Mouse (Mus musculus) urinary bladder, postnatal 10 days (tissue): ENCODE results near the gene Krt78.
A peak's percentile ranks its signal among the peaks of the same experiment; 100 is the strongest.

Source experiments
- DNase-seq: peaks from one replicate; pipeline ENCODE4 v3.0.0; 2022; ENCODE audit warnings: low spot score

The Krt78 gene

DNA sequence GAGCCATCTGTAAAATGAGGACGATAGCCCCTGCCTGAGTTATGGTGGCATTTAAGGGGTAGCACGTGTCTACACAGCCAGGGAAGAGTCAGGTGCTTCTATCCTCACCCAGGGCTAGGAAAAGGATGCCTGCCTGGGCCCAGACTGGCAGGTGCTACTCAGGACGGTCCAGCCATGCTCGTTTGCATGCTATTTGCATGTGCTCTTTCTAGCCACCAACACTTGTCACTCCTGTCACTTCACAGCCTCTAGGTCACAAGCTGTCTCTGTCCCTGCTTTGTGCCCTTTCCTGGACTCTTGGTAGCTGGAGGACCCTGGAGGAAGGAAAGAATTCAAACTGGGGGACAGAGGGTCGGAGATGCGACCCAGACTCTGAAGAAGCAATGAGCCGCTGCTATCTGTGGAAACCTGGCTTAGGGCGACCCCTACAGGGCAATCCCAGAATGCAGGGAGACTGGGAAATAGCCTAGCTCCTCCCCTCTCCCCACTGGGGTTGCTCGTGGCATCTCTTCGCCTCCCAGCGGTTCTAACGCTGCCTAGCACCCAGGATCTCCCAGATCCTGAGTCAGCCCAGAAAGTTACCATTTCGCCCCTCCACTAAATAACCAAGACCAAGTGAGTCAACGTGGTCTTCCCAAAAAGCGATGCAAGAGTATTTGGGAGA is 19.5 kb upstream of the Krt78 start:
- peak; percentile 94 for DNase-seq

DNA sequence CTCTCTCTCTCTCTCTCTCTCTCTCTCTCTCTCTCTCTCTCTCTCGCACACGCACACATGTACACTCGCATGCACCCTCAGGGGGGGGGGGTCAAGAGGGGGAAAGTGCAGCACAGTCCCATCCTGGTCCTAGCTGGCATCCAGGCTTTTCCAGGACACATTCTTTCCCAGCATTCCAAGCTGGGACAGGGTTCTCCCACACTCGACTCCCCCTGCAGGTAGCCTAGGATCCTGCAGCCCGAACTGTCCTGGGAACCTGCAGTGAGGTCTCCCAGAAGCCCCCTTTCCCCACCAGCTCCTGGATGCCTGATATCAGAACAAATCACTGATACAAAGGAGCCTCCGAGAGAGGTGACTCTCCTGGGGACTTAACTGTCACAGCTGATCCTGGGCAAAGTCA is 16.4 kb upstream of the Krt78 start:
- DNase-seq = no peak

DNA sequence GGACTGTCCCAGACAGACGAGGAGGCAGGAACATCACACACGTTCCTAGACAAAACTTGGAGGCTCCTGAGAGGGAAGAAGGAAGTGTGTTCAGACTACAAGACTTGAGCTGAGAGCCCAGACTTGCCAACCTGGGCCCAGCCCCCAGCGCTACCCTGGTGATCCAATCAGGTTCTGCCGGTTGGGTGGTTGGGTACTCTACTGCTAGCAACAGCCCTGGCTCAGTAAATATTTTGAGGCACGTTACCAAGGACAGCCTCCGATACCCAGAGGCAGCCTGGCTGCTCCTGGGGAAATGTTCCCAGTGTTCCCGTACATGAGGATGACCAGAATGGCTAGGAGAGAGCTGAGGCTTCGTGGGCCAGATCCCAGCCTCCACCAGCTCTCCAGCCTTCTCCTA is 12.7 kb upstream of the Krt78 start:
- no peak for DNase-seq

DNA sequence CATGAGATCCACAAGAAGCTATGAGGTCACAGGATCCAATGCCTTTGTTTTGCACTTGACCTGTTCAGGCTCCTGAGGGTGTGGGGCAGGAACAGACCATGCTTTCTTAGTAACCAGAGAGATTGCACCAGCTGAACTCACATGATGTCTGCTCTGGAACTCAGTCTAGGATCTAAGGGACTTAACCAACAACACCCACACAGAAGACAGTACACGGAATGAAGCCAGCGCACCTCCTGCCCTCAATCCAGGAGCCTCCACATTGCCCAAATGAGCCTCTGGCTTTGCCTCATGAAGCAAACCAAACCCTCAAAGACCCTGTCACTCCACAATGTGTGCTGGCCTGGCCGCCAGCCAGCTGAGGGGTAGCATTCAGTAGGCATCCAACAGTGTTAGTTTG is 4.8 kb upstream of the Krt78 start:
- DNase-seq = no peak

DNA sequence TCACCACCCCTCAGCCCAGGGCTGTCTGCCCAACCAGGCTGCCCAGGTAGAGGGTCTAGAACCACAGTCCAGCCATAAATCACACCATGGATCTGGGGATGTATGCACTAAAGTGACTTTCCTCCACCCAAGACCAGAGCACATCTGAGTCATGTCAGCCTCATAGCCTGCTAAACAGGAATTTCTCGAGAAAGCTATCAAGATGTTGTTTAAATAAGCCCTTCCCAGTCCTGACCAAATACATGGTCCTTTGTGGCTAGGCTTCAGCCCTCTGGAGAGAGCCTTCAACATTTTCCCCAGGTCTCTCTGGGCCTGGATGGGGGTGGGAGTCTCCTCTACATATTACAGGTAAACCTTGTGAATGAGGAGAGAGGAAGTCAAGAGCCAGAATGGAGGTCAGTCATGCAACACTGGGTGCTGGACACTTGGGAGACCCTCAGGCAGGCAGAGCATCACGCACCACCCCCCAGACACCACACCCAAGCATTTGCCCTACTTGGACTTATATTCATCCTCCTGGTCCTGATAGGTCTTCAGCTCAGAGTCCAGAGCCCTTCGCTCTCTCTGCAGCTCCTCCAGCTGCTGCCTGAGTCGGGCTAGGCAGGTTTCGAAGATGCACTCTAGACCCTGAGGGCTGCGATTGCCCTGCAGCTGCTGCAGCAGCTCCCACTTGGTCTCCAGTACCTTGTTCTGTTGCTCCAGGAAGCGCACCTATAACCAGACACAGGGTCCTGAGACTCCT is 1.2 kb downstream of the Krt78 start:
- no peak for DNase-seq

DNA sequence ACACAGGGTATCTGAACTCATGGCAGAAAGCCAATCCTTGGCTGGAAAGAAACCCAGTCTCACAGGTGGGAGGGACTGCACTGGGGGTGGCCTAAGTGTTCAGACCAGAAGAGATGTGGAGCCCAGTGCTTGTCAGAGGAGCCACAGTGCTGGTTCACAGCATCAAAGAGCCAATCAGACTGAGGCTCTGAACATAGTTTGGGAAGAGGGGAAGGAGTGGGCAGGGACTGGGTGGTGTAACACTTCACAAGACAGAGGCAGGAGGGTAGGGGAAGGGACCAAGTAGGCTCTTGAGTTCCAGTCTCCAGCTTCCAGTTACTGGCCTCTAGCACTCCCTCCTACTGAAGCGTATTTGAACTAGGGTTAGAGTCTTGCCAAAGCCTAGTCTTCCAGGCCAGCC is 8.7 kb downstream of the Krt78 start:
- DNase-seq = no peak

DNA sequence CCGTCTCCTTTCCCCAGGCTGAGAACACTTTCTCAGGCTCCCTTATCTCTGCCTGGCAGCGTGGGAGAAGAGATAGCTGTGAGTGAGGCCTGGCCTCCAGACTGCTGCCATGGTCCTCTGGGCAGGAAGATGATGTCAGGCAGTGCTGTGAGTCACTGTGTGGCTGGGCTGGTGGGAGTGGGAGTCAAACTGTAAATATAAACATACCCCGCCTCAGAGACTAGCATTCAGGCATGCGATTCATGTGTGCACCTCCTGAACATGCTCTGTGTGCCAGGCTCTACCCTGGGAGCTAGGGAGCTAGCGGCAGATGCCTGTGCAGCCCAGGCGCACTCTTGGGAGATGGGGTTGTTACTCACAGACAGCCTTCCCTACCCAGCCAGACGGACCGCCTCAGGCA is 12.1 kb downstream of the Krt78 start:
- DNase-seq = no peak

DNA sequence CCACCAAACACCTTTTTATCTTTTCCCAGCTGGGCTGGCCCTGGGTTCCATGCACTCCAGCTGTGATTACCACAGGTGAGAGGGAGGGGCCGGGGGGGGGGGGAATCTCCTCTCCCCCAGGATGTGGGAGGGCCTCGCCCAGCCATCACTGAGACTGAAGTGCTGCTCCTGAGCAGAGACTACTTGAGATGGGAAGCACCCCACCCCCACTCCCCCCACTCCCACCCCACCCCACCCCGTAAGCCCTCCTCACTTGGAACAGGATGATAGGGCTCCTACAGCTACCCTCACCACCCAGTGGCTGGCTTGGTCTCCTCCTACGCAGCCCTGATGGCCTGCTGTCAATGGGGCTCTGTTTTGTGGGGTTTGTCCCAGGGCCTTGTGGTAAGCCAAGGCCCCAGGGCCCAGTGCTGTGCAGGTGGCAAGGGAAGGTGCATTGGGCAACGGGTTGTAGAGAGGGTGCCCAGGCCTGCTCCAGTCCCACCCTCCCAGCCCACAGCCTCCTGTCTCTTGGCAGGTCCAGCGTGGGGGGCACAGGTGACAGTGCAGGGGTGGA is 13.7 kb downstream of the Krt78 start, which contains the start of gene Krt79:
TSS of gene Krt79 (minus strand) at position 51 of the 556 bp plus-strand sequence.
- DNase-seq = no peak

DNA sequence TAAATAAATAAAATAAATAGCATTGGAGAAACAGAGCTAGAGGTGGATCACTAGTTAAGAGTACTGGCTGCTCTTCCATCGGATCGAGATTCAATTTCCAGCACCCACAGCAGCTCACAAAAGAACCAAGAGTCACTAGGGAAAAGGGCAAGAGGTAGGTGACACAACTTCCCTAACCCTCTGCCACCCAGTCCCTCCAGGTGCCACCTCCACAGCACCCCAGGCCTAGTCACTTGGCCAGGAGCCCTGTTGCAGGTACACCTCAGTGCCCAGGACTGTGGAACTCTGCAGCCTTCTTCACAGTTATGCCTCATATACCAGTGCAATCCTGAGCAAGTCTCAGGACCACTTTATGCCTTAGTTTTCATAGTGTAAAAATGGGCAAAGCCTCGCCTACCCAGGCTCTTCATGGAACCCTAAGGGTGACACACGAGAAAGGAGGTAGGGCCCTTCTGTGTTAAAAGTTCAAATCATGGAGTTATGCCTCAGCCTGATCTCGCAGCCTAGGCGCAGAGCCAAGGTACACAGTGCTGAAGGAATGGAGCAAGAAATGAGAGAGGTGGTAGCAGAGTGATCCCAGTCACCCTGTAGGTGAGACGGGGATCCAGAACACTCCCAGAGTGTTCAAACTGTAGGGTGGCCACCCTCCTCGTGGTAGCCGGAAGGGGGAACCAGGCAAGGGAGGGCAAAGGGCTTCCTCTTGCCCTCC is 15.3 kb downstream of the Krt78 start:
- no peak for DNase-seq

DNA sequence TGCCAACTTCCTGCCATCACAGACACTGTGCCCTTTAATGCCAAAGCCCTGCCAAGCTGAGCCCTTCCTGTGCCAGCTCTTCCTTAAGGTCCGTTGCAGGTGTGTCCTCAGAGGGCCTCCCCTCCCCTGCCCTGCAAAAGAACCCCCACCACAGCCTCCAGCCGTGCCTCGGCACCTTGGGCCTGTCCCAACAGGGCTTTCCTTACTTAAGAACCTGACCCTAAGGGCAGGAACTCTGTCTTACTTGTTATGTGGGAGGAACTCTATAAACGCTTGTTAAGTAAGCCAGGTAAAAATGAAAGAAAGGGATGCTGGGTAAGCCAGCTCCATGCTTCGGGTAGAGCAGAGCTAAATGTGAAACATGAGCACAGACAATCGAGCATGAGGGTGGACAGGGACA is 21.1 kb downstream of the Krt78 start:
- DNase-seq = no peak

DNA sequence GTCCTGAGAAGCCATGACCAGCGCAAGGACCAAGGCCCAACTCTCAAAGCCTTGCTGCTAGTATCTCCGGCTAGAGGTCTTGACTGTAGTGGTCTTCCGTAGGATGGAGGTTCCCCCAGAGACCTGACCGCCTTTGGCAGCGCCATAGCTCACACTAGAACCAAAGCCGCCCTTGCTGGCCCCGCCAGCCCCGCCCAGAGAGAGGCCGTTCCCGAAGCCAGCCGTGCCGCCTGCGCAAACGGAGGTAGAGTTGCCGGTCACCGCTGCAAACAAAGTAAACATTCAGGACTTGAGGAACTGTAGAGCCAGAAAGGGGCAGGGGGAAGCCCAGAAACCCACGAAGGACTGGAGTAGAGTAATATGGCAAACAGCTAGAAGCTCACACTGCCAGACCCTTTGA is 24.4 kb downstream of the Krt78 start:
- DNase-seq = no peak

DNA sequence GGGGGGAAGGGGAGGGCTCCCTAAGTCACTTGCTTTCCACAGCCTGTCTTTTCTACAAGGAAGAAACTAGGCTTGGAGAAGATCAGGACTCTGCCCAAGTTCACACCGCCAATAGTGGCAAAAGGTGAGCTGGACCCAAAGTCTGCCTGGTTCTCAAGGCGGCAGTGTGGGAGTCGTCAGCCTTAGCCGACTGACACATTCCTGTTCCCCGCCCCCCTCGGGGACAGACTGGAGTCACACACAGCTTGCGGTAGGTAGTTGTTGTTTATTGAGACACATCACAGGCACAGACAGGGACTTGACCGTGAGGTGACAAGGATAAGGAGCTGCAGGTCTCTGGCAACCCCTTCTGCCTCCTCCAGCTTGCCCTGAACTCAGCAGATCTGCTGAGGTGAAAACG is 25.0 kb downstream of the Krt78 start:
- no peak for DNase-seq

DNA sequence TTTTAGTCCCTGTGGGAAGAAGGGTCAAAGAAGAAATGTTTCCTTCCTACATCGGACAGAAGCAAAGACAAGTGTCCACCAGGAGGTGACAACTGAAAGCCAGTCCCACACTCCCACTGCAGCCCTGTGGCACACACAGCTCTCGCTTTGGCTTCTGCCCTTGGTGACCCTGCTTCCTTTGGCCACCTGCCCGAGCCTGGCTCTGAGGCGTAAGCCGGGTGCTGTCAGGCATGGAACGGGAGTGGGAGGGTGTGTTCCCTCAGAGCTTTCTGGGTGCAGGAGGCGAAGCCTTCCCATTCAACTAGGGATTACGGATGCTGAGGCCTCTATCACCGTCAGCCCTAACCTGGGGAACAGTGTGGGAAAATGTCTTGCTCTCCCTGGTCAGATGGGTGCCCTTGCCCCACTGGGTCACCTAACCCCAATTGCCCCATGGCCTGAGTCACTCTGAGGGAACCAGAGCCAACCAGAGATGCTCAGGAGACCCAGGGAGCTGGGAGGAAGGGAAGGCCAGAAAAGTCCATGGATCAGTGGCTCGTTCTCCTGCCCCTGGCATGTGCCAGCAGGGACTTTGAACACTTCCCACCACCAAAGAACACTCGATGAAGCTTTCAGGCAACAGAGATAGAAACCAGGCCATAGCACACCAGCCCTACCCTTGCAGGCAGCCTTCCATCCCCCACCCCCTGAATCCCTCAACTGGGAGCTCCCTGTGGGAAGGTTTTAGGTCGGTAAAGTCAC is 26.6 kb downstream of the Krt78 start:
- DNase-seq = no peak

DNA sequence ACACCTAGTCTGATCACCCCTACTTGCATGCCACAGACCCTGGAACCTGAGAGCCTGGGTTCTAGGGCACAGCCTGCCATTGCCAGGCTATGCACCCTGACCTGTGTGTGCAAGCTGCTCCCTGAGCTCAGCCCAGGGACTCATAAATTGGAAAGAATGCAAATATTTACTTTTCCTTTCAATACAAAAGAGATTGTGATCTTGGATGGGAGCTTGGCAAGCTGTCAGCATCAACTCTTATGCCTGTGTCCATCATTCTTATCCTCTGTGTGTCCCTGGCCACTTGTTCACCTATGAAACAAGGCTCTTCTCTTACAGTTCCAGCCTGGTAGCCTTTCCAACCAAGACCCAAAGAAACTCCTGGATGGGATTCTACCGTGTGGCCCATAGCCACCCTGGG is 29.0 kb downstream of the Krt78 start:
- no peak for DNase-seq

DNA sequence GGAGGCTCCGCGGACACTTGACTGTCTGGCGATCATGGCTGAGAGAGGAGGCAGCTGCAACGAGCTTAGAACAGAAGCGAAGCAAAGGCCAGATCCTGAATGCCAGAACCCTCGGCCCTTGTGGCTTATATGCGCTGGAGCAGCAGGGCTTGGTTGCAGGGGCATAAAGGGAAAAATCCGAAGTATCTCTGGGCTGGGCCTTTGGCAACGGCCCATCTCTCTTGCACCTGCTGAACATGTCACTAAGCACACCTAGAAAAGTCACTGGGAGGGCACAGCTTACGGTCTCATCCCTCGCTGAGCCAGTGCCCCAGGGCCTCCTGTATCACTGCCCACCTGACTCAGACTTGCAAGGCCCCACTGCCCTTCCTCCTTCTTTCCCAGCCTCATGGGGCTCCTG is 29.5 kb downstream of the Krt78 start, which contains the start of gene Krt4:
TSS of gene Krt4 (minus strand) at position 101 of the 400 bp plus-strand sequence.
- DNase-seq = no peak

DNA sequence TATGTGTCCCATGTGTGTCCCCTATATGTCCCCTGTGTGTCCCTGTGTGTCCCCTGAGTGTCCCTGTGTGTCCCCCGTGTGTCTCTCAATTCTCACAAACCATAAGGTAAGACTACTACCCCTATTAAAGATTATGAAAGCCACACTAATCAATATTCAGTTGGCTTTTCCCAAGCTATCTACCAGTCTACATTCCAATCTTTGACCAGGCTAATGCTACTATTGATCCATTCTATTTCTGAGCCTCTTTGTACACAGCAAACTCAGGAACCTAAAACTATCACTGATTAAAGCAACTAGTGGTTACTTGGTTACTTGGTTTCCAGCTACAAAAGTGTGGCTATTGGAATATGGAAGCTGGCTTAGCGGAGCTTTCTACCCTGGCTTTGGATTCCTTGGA is 31.8 kb downstream of the Krt78 start:
- no peak for DNase-seq

DNA sequence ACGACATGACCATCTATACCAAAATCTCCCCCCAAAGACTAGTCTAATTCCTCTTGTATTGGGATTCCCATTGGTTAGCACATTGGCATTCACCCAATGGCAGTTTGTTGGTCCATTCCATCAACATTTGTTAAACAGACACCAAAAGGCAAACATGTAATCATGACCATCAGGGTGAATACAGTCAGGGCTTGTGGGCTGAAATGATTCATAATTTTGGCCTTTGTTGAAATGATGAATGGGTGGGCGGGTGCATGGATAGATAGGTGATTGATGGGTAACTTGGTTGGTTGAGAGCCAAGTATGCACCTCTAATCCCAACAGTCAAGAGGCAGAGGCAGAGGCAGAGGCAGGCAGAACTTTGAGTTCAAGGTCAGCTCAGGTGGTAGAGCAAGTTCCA is 38.0 kb downstream of the Krt78 start:
- no peak for DNase-seq

DNA sequence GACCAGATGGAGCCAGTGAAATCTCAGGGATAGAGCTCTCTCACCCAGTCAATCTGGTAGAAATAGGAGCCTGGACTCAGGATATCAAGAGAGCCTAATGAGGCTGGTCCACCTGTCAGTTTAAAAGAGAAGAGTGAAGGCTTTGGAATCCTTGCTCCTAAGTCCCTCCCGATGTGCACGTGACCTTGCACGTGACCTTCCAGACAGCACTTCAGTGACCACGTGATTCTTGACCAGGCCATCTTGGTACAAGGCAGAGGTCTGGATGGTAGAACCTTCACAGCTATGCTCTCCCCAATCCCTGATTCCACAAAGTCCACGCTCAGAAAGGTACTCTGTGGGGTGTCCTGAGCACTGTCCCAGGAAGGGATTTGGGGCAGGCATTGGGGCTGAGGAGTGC is 49.2 kb downstream of the Krt78 start:
- no peak for DNase-seq

DNA sequence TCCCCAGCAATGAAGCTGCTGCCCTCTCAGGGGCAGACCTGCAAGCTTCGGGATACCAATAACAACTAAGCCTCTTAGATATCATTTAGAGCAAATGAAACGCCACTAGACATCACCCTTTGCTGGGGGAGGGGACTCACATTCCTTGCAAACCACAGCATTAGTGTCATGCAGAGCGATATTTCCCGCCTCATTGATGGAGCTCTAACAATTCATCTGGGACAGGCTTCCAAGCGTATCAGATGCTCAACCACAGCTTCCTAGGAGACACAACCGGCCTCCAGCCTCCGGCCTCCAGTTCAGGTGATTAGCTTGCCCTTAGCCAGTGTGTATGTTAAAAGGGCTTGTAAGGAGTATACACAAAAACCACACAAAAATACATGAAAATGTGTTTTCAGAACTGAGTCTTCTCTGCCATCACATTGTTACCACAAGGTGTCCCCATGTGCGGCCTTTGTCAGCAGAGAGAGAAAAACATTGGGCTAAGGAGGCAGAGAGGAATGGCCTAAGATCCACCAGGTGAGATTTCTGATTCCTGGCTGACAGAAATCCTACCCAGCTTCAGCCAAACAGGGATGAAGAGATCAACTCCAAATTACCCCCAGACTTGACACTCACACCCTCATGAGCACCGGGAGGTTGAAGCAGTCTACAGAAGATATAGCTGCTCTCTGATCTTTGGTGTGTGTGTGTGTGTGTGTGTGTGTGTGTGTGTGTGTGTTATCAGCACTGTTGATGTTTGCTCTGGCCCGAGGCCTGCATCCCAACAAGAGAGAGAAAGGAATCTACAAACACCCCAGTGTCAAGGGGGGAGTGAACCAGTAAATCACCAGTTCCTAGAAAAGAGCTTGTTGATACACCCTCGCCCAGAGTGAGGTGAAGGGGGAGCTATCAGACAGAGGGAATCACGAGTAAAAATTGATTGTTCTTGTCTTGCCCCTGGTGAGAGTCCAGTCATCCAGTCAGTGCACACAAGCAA is 51.6 kb downstream of the Krt78 start:
- no peak for DNase-seq
